Mouse (Mus musculus): ENCODE measurements around the gene Gm20826. TPM values are rescaled to one million over a fixed set of nuclear protein-coding genes. Genes with fewer than 3 reads are reported as not detected.
"Not testable (repeated sequence)": the region's sequence is repeated elsewhere in the genome, so short reads cannot be mapped to it uniquely, and the experiment has no call there.

Gm20826 gene
- under 1 TPM; 0.09 to 0.10 TPM for total RNA-seq (2021)

GRCm38 (mm10) chrY:7638389-7638788, at the start of gene Gm20826:
Gene Gm20826 (minus strand): TSS chrY:7638489.
- not testable (repeated sequence) for DNase-seq (ENCODE audit: extremely low spot score in 1 of 2, low spot score in 1 of 2)

Other genes starting within 250 kb of the Gm20826 start
- gene Gm21788, start 233.5 kb downstream of the Gm20826 start, total RNA-seq (2021), result not detected
- not detected for gene Gm28576, start 84.5 kb upstream of the Gm20826 start, total RNA-seq (2021)